Mouse (Mus musculus) embryonic facial prominence, embryonic 13.5 days (tissue): ENCODE data around the gene Mpzl2. TPM values are rescaled to one million over a fixed set of nuclear protein-coding genes. Genes with fewer than 3 reads are reported as not detected.

ENCODE experiments used
- ATAC-seq: fragments of 200-750 bp; cut with Nextera tagmentation; 2 replicates; pipeline ENCODE4 v1.8.0; 2017; ENCODE audit warnings: low read depth; ENCODE audit not compliant: insufficient number of reproducible peaks, insufficient read depth, low FRiP score, low TSS enrichment
- H3K27ac ChIP-seq: fragments of 300-500 bp; sonication (generic); 2 replicates; pipeline ENCODE4 v1.5.1; 2015; ENCODE audit warnings: moderate library complexity, mild to moderate bottlenecking, inconsistent platforms
- H3K27me3 ChIP-seq: fragments of 300-500 bp; sonication (generic); 2 replicates; pipeline ENCODE4 v1.6.1; 2015; ENCODE audit warnings: mild to moderate bottlenecking, inconsistent platforms
- H3K36me3 ChIP-seq: fragments of 300-500 bp; sonication (generic); 2 replicates; pipeline ENCODE4 v1.6.1; 2015; ENCODE audit warnings: mild to moderate bottlenecking, inconsistent platforms
- H3K4me1 ChIP-seq: fragments of 300-500 bp; sonication (generic); 2 replicates; pipeline ENCODE4 v1.6.1; 2015; ENCODE audit warnings: inconsistent platforms
- H3K4me2 ChIP-seq: fragments of 300-500 bp; sonication (generic); 2 replicates; pipeline ENCODE4 v1.6.1; 2015; ENCODE audit warnings: moderate library complexity, mild to moderate bottlenecking, inconsistent platforms
- H3K4me3 ChIP-seq: fragments of 300-500 bp; sonication (generic); 2 replicates; pipeline ENCODE4 v1.5.1; 2015; ENCODE audit warnings: mild to moderate bottlenecking, inconsistent platforms
- H3K9ac ChIP-seq: fragments of 300-500 bp; sonication (generic); 2 replicates; pipeline ENCODE4 v1.6.1; 2015; ENCODE audit warnings: mild to moderate bottlenecking, inconsistent platforms
- H3K9me3 ChIP-seq: fragments of 300-500 bp; sonication (generic); 2 replicates; pipeline ENCODE4 v1.6.1; 2016; ENCODE audit warnings: inconsistent platforms
- WGBS: fragments of 180-500 bp; shearing (Covaris S2); methylation state at CpG from one replicate; pipeline ENCODE4 v1.1.7; 2015; ENCODE audit warnings: mixed read lengths; 5-methylcytosine and 5-hydroxymethylcytosine counted together
- polyA plus RNA-seq: library from polyadenylated mRNA; unstranded; fragments of >200 nt; fragmentation: Nextera tagmentation; extraction: Ambion mirVana; gene quantifications from 2 replicates; pipeline ENCODE4 v1.2.1, GENCODE M21; 2015

The Mpzl2 gene
- polyA plus RNA-seq, 1 experiment from 2014 or later: 18.8 TPM

DNA sequence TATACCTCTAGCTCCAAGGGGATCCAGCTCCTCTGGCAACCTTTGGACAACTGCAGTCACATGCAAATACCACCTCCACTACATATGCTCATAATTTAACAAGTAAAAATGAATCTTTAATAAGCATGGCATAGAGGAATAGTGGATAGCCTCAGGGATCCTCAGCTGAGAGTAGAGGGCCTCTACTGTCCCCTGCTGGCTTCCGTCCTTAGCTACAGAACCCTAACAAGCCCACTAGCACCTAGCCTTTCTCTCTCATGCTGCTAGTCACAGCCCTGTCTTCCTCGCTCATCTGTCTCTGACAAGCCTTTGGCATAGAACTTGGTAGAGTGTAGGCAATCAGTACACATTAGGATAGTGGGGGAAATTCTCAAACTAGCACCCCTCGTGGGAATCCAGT, 51.2 kb downstream of the Mpzl2 start:
- Histone ChIP-seq H3K4me3 (no peak overlapping the region), H3K4me2 (no peak overlapping the region), H3K27me3 (0 out of 2 replicates have a peak, but pooled peaks cover 12% of the 10 kb centered on the region), H3K36me3 (no peaks in the 10 kb centered on the region), H3K4me1 (no peaks in the 10 kb centered on the region), H3K27ac (no peak overlapping the region), H3K9ac (no peak overlapping the region), H3K9me3 (no peaks in the 10 kb centered on the region)
- no peak for ATAC-seq
- WGBS: 54% methylated on average over 3 of the region's 3 CpGs

DNA sequence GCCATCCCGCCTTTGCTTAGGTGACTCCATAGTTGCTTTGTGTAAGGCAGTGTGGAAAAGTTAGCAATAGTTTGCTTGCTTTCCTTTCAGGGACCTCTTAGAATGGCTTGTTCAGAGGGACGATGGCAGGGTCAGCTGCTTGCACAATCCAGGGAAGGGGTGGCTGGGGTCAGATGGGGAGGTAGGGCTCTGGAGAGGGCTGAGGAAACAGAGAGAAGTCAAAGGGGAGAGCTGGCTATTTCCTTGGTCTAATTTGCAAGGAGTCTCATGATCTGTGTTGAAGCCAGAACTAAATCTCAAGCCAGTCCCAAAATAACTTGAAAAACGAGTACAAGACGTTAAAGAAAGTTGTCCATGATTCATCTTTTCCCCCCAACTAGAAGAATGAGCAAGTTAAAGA, 53.0 kb downstream of the Mpzl2 start:
- Histone ChIP-seq H3K36me3 (no peaks in the 10 kb centered on the region), H3K9me3 (no peaks in the 10 kb centered on the region), H3K9ac (no peak overlapping the region), H3K4me1 (no peaks in the 10 kb centered on the region), H3K4me3 (no peak overlapping the region), H3K27ac (no peak overlapping the region), H3K4me2 (no peak overlapping the region), H3K27me3 (0 out of 2 replicates have a peak, but pooled peaks cover 6% of the 10 kb centered on the region)
- ATAC-seq: no peak
- WGBS: 66% methylated on average over 4 of the region's 4 CpGs

- 71% methylated on average over 6 of the region's 6 CpGs for WGBS
- no peak for ATAC-seq
- no peak overlapping the region for H3K27ac ChIP-seq
- no peaks in the 10 kb centered on the region for H3K4me1 ChIP-seq
- no peak overlapping the region for H3K4me2 ChIP-seq
- no peaks in the 10 kb centered on the region for H3K36me3 ChIP-seq
- no peak overlapping the region for H3K4me3 ChIP-seq
- H3K9me3 ChIP-seq: no peaks in the 10 kb centered on the region
- H3K9ac ChIP-seq: no peak overlapping the region
- 0 out of 2 replicates have a peak, but pooled peaks cover 3% of the 10 kb centered on the region for H3K27me3 ChIP-seq
These were observed 55.7 kb downstream of the Mpzl2 start for GRCm38 (mm10) chr9:45095149-45095937.

- Histone ChIP-seq H3K4me3 (no peak overlapping the region), H3K36me3 (no peaks in the 10 kb centered on the region), H3K27ac (no peak overlapping the region), H3K4me2 (no peak overlapping the region), H3K9me3 (no peaks in the 10 kb centered on the region), H3K27me3 (no peaks in the 10 kb centered on the region), H3K4me1 (no peaks in the 10 kb centered on the region), H3K9ac (no peak overlapping the region)
- no peak for ATAC-seq
- 77% methylated on average over 5 of the region's 5 CpGs for WGBS
These were observed 58.3 kb downstream of the Mpzl2 start for GRCm38 (mm10) chr9:45097877-45098276.

DNA sequence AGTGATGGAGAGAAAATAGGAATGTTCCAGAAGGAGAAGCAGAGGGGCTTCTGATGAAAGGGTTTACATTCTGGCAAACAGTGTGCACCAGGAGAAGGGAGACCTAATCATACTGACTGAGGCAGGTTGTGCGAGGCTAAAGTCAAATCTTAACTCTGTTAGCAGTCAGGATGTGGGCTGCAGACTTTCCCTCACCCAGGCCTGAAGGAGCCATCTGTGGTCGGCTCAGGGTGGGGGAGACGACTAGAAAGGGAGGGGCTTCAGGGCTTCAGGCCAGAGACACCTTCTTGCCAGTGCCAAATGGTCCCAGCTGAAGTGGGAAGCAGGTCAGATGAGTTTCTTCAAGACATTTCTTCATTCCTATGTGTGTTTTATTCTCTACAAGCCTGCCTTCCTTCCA, 58.8 kb downstream of the Mpzl2 start:
- no peaks in the 10 kb centered on the region for H3K9me3 ChIP-seq
- no peak overlapping the region for H3K27ac ChIP-seq
- no peaks in the 10 kb centered on the region for H3K27me3 ChIP-seq
- no peak overlapping the region for H3K9ac ChIP-seq
- H3K36me3 ChIP-seq: no peaks in the 10 kb centered on the region
- H3K4me3 ChIP-seq: no peak overlapping the region
- no peaks in the 10 kb centered on the region for H3K4me1 ChIP-seq
- no peak overlapping the region for H3K4me2 ChIP-seq
- WGBS: 55% methylated on average over 3 of the region's 3 CpGs
- no peak for ATAC-seq

DNA sequence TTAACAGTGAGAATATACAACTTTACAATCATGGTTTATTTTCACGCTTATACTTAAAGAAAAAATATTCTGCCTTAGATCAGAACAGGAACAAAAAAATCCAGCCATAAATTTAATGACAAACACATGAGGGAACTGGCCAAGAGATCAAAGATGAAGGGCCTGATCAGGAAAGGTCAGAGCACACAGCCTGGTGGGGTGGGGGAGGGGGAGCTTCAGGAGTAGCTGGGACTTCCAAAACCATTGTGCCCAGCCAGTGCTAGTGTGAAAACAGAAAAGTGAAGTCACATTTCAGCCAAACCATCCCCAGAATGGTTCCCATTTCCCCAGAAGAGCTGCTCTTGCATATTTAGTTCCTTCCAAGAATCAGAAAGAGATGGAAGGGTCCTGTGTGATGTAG, 62.9 kb downstream of the Mpzl2 start:
- H3K27ac ChIP-seq: no peak overlapping the region
- 56% methylated on average over 1 of the region's 1 CpGs for WGBS
- H3K9me3 ChIP-seq: no peaks in the 10 kb centered on the region
- H3K9ac ChIP-seq: no peak overlapping the region
- ATAC-seq: no peak
- H3K4me3 ChIP-seq: no peak overlapping the region
- no peaks in the 10 kb centered on the region for H3K27me3 ChIP-seq
- no peak overlapping the region for H3K4me2 ChIP-seq
- H3K36me3 ChIP-seq: no peaks in the 10 kb centered on the region
- no peaks in the 10 kb centered on the region for H3K4me1 ChIP-seq

DNA sequence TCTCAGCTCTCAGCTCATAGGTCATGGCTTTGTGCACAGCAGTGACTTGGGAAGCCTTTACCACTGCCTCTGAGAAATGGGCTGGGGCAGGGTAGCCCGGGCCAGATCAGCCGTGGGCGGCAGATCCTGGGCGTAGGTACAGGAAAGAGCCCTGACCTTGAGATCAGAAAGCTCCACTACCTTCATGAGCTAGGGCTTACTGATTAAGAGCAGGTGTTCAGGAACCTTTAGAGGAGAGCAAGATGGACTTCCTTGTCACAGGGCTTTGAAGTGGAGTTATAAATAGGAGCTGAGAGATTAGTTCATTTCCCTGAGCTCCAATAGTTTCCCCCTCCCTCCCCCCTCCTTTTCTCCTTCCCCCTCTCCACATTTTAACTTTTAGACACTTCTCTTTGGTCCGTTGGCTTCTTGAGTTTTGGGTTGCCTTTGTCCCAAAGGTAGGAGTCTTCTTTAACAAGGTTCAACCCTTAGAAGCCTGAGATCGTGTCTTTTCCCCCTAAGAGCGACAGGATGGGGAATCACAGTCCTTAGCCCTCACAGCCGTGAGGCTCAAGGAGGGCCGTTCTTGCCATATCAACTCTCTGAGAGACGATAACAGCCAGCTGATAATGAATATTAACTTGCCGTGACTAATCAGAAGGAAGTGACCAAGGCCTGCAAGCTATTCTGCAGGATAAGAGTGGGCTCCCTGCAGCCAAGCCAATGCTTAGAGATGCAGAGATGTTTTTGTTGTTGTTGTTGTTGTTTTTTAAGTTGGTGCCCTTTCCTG, 63.8 kb downstream of the Mpzl2 start:
- no peak overlapping the region for H3K9ac ChIP-seq
- no peaks in the 10 kb centered on the region for H3K9me3 ChIP-seq
- H3K4me3 ChIP-seq: no peak overlapping the region
- no peak for ATAC-seq
- WGBS: 37% methylated on average over 11 of the region's 11 CpGs
- no peaks in the 10 kb centered on the region for H3K36me3 ChIP-seq
- no peaks in the 10 kb centered on the region for H3K27me3 ChIP-seq
- H3K4me2 ChIP-seq: no peak overlapping the region
- H3K4me1 ChIP-seq: no peaks in the 10 kb centered on the region
- no peak overlapping the region for H3K27ac ChIP-seq

Other genes with a start within 250 kb of the Mpzl2 start
- gene Tmem25, start 240.5 kb upstream of the Mpzl2 start, polyA plus RNA-seq: 2.3 and 2.5 TPM in 2 replicates
- gene Ttc36, start 236.7 kb upstream of the Mpzl2 start, polyA plus RNA-seq: 2.2 TPM in 1 of 2 replicates, not detected in the other
- 18.1 and 22.8 TPM in 2 replicates for gene Kmt2a, start 158.5 kb upstream of the Mpzl2 start, polyA plus RNA-seq
- 678 and 698 TPM in 2 replicates for gene Atp5l, start 119.1 kb upstream of the Mpzl2 start, polyA plus RNA-seq
- gene Ube4a, start 74.2 kb upstream of the Mpzl2 start, polyA plus RNA-seq: 26.4 and 30.0 TPM in 2 replicates
- gene Cd3g, start 59.4 kb upstream of the Mpzl2 start, polyA plus RNA-seq: 0.27 TPM in 1 of 2 replicates, not detected in the other
- gene Cd3d, start 58.0 kb upstream of the Mpzl2 start, polyA plus RNA-seq: not detected in 2 replicates
- gene Cd3e, start 30.2 kb upstream of the Mpzl2 start, polyA plus RNA-seq: not detected in 2 replicates
- gene Mpzl3, start 15.4 kb downstream of the Mpzl2 start, polyA plus RNA-seq: 1.8 and 2.3 TPM in 2 replicates
- gene Jaml, start 39.4 kb downstream of the Mpzl2 start, polyA plus RNA-seq: not detected in 2 replicates
- gene Scn2b, start 78.0 kb downstream of the Mpzl2 start, polyA plus RNA-seq: 5.8 and 5.9 TPM in 2 replicates
- gene Scn4b, start 98.6 kb downstream of the Mpzl2 start, polyA plus RNA-seq: 0.24 and 0.66 TPM in 2 replicates
- 0.59 and 2.2 TPM in 2 replicates for gene BC049352, start 142.2 kb downstream of the Mpzl2 start, polyA plus RNA-seq
- 1.3 and 2.3 TPM in 2 replicates for gene Tmprss4, start 164.3 kb downstream of the Mpzl2 start, polyA plus RNA-seq
- 0.69 TPM in 2 replicates for gene Il10ra, start 229.3 kb downstream of the Mpzl2 start, polyA plus RNA-seq